Mouse (Mus musculus) MEL (cell line): ENCODE measurements around the gene Fscn1. TPM values are rescaled to one million over a fixed set of nuclear protein-coding genes. Genes with fewer than 3 reads are reported as not detected.
A peak's percentile ranks its signal among the peaks of the same experiment; 100 is the strongest.

Experiments
- DNase-seq: peaks from one replicate; pipeline ENCODE4 v3.0.0; 2011; ENCODE audit warnings: low read depth, low spot score
- H3K27ac ChIP-seq: 2 replicates; pipeline ENCODE4 v1.5.1; 2012; ENCODE audit warnings: low read depth, mild to moderate bottlenecking, control low read depth, low read length, moderate library complexity; ENCODE audit not compliant: control insufficient read depth
- H3K27me3 ChIP-seq, 2 experiments: fragments of 150-350 bp in 1 of 2; sonication (generic) in 1 of 2; 2 replicates each; pipeline ENCODE4 v1.6.1; 2012; ENCODE audit warnings: low read length in 2 of 2, mild to moderate bottlenecking in 2 of 2, improper control_type of control experiment in 1 of 2, moderate library complexity in 1 of 2; ENCODE audit not compliant: insufficient read depth in 2 of 2, control insufficient read depth in 1 of 2
- H3K36me3 ChIP-seq, 2 experiments: 2 replicates each; pipeline ENCODE4 v1.6.1; 2012 to 2014; ENCODE audit warnings: low read length in 2 of 2, improper control_type of control experiment in 1 of 2, inconsistent platforms in 1 of 2, mild to moderate bottlenecking in 1 of 2; ENCODE audit not compliant: insufficient read depth in 2 of 2, control insufficient read depth in 1 of 2
- H3K4me1 ChIP-seq, 2 experiments: fragments of 150-350 bp in 1 of 2; sonication (generic) in 1 of 2; 2 replicates each; pipeline ENCODE4 v1.6.1; 2012; ENCODE audit warnings: low read length in 2 of 2, improper control_type of control experiment in 1 of 2, mild to moderate bottlenecking in 1 of 2; ENCODE audit not compliant: insufficient read depth in 2 of 2, control insufficient read depth in 1 of 2
- H3K4me3 ChIP-seq, 2 experiments: fragments of 150-350 bp in 1 of 2; sonication (generic) in 1 of 2; 2 replicates each; pipeline ENCODE4 v1.5.1; 2012; ENCODE audit warnings: low read depth in 2 of 2, low read length in 2 of 2, mild to moderate bottlenecking in 2 of 2, moderate library complexity in 2 of 2, control low read depth in 1 of 2, improper control_type of control experiment in 1 of 2; ENCODE audit not compliant: control insufficient read depth in 1 of 2, insufficient read depth in 1 of 2
- H3K79me2 ChIP-seq: 2 replicates; pipeline ENCODE4 v1.6.1; 2012; ENCODE audit warnings: mild to moderate bottlenecking, low read length, moderate library complexity; ENCODE audit not compliant: control insufficient read depth, poor library complexity, insufficient read depth
- H3K9ac ChIP-seq: 2 replicates; pipeline ENCODE4 v1.6.1; 2012; ENCODE audit warnings: low read depth, mild to moderate bottlenecking, control low read depth, low read length, moderate library complexity; ENCODE audit not compliant: control insufficient read depth, poor library complexity, severe bottlenecking
- H3K9me3 ChIP-seq: fragments of 150-350 bp; sonication (generic); replicated peaks from 2 replicates; pipeline ENCODE4 v1.6.1; 2012; ENCODE audit warnings: mild to moderate bottlenecking, low read length, improper control_type of control experiment, moderate library complexity; ENCODE audit not compliant: insufficient read depth
- BHLHE40 ChIP-seq: IDR thresholded peaks from 2 replicates; pipeline ENCODE4 v1.6.1; 2012; ENCODE audit warnings: low read depth, mild to moderate bottlenecking, inconsistent platforms, low read length, improper control_type of control experiment, borderline replicate concordance
- CHD1 ChIP-seq: IDR thresholded peaks from 2 replicates; pipeline ENCODE4 v1.6.1; 2012; ENCODE audit warnings: low read depth, mild to moderate bottlenecking, inconsistent platforms, low read length, improper control_type of control experiment
- E2F4 ChIP-seq: IDR thresholded peaks from 2 replicates; pipeline ENCODE4 v1.6.1; 2011; ENCODE audit warnings: low read depth, low read length, improper control_type of control experiment, borderline replicate concordance
- ELF1 ChIP-seq: IDR thresholded peaks from 2 replicates; pipeline ENCODE4 v1.6.1; 2014; ENCODE audit warnings: low read depth, mild to moderate bottlenecking, inconsistent platforms, low read length, improper control_type of control experiment, moderate library complexity
- EP300 ChIP-seq, 2 experiments: IDR thresholded peaks; 2 replicates each; pipeline ENCODE4 v1.6.1; 2011; ENCODE audit warnings: improper control_type of control experiment in 2 of 2, low read length in 2 of 2, low read depth in 1 of 2, mild to moderate bottlenecking in 1 of 2
- ETS1 ChIP-seq: IDR thresholded peaks from 2 replicates; pipeline ENCODE4 v1.6.1; 2012; ENCODE audit warnings: low read depth, mild to moderate bottlenecking, inconsistent platforms, low read length, improper control_type of control experiment, moderate library complexity
- GABPA ChIP-seq: IDR thresholded peaks from 2 replicates; pipeline ENCODE4 v1.6.1; 2012; ENCODE audit warnings: low read depth, mild to moderate bottlenecking, inconsistent platforms, low read length, improper control_type of control experiment, moderate library complexity
- GATA1 ChIP-seq: IDR thresholded peaks from 2 replicates; pipeline ENCODE4 v1.6.1; 2011; ENCODE audit warnings: low read depth, low read length, improper control_type of control experiment
- JUND ChIP-seq: IDR thresholded peaks from 2 replicates; pipeline ENCODE4 v1.6.1; 2011; ENCODE audit warnings: low read depth, mild to moderate bottlenecking, improper control_type of control experiment, low read length
- KAT2A ChIP-seq: conservative IDR thresholded peaks from 2 replicates; pipeline ENCODE4 v1.6.1; 2012; ENCODE audit warnings: low read depth, low read length, improper control_type of control experiment, inconsistent platforms
- MAX ChIP-seq: IDR thresholded peaks from 2 replicates; pipeline ENCODE4 v1.6.1; 2011; ENCODE audit warnings: low read length, improper control_type of control experiment
- MAZ ChIP-seq: IDR thresholded peaks from 2 replicates; pipeline ENCODE4 v1.6.1; 2012; ENCODE audit warnings: low read depth, mild to moderate bottlenecking, inconsistent platforms, low read length, improper control_type of control experiment
- MXI1 ChIP-seq: IDR thresholded peaks from 2 replicates; pipeline ENCODE4 v1.6.1; 2011; ENCODE audit warnings: mild to moderate bottlenecking, low read depth, low read length, improper control_type of control experiment
- MYB ChIP-seq: IDR thresholded peaks from 2 replicates; pipeline ENCODE4 v1.6.1; 2011; ENCODE audit warnings: mild to moderate bottlenecking, low read depth, low read length, improper control_type of control experiment
- MYC ChIP-seq: IDR thresholded peaks from 2 replicates; pipeline ENCODE4 v1.6.1; 2011; ENCODE audit warnings: low read depth, mild to moderate bottlenecking, low read length, improper control_type of control experiment, moderate library complexity
- NELFE ChIP-seq: IDR thresholded peaks from 2 replicates; pipeline ENCODE4 v1.6.1; 2011; ENCODE audit warnings: low read depth, low read length, improper control_type of control experiment
- NRF1 ChIP-seq: IDR thresholded peaks from 2 replicates; pipeline ENCODE4 v1.6.1; 2014; ENCODE audit warnings: low read depth, mild to moderate bottlenecking, inconsistent platforms, low read length, improper control_type of control experiment, moderate library complexity; ENCODE audit not compliant: poor library complexity, insufficient read depth, severe bottlenecking
- POLR2AphosphoS2 ChIP-seq: IDR thresholded peaks from 2 replicates; pipeline ENCODE4 v1.6.1; 2011; ENCODE audit warnings: low read length, improper control_type of control experiment
- SIN3A ChIP-seq: IDR thresholded peaks from 2 replicates; pipeline ENCODE4 v1.6.1; 2012; ENCODE audit warnings: low read length, improper control_type of control experiment, inconsistent platforms
- TAL1 ChIP-seq: IDR thresholded peaks from 2 replicates; pipeline ENCODE4 v1.6.1; 2012; ENCODE audit warnings: mild to moderate bottlenecking, inconsistent platforms, low read length, moderate library complexity, mixed read lengths
- TBP ChIP-seq: IDR thresholded peaks from 2 replicates; pipeline ENCODE4 v1.8.0; 2011; ENCODE audit warnings: low read depth, low read length, improper control_type of control experiment
- TCF12 ChIP-seq: IDR thresholded peaks from 2 replicates; pipeline ENCODE4 v1.6.1; 2014; ENCODE audit warnings: low read depth, mild to moderate bottlenecking, inconsistent platforms, low read length, improper control_type of control experiment, moderate library complexity
- UBTF ChIP-seq: IDR thresholded peaks from 2 replicates; pipeline ENCODE4 v1.6.1; 2012; ENCODE audit warnings: low read depth, mild to moderate bottlenecking, inconsistent platforms, low read length, improper control_type of control experiment, moderate library complexity, borderline replicate concordance; ENCODE audit not compliant: insufficient read depth
- USF2 ChIP-seq, 2 experiments: IDR thresholded peaks; 2 replicates each; pipeline ENCODE4 v1.6.1; 2011 to 2012; ENCODE audit warnings: improper control_type of control experiment in 2 of 2, low read length in 2 of 2, borderline replicate concordance in 1 of 2, inconsistent platforms in 1 of 2, low read depth in 1 of 2, mild to moderate bottlenecking in 1 of 2; ENCODE audit not compliant: insufficient read depth in 1 of 2
- ZC3H11A ChIP-seq: IDR thresholded peaks from 2 replicates; pipeline ENCODE4 v1.6.1; 2012; ENCODE audit warnings: low read depth, mild to moderate bottlenecking, inconsistent platforms, low read length, improper control_type of control experiment
- ZKSCAN1 ChIP-seq: IDR thresholded peaks from 2 replicates; pipeline ENCODE4 v1.6.1; 2012; ENCODE audit warnings: low read depth, mild to moderate bottlenecking, inconsistent platforms, low read length, improper control_type of control experiment, moderate library complexity
- ZNF384 ChIP-seq: IDR thresholded peaks from 2 replicates; pipeline ENCODE4 v1.6.1; 2012; ENCODE audit warnings: low read depth, mild to moderate bottlenecking, inconsistent platforms, low read length, improper control_type of control experiment
- polyA plus RNA-seq, 2 experiments: library from polyadenylated mRNA; stranded (reverse) in 1 of 2; unstranded in 1 of 2; fragments of >175 nt in 1 of 2; fragments of >200 nt in 1 of 2; gene quantifications; 2 replicates each; pipeline versions ENCODE4 v1.2.1 to v1.2.4; 2012; ENCODE audit warnings: low replicate concordance in 2 of 2, low read depth in 1 of 2; ENCODE audit not compliant: insufficient read length in 2 of 2, insufficient read depth in 1 of 2, missing spikeins in 1 of 2
- total RNA-seq: library from RNA; depleted of rRNA; stranded (reverse); fragments of 300-350 nt; gene quantifications from 2 replicates; pipeline ENCODE4 v1.2.3, GENCODE M21; 2012

Fscn1 gene
- total and polyA plus RNA-seq, 3 experiments, result not detected

DNA sequence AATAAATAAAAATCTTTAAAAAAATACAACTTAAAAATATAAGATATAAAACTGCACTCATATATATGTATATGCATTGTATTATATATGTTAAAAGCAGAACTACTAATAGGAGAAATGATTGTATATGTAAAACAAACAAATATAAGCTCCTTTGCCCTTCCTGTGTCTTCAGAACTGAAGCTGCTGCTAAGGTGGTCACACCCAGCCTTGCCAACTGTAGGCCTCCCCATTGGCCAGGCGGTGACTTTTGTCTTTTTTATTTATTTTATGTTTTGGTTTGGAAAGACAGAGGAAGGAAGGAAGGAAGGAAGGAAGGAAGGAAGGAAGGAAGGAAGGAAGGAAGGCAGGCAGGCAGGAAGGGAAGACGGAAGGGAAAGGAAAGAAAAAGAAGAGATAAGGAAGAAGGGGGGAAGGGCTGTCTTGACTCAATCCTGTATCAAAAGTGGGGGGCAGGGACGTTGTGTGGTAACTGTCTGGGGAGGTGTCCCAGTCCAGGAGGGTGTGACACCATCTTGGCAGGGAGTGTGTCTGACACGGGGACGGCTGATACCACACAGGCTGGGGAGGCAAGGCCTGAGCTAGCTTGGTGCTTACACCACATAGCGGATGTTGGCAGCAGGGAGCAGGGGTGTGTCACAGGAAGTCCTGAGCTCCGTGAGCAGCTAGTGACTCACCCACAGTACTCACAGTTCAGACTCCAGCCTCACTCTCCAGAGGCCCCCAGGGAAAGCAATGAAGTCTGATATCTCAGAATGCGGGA, 39.7 kb upstream of the Fscn1 start (continued):
- TF ChIP-seq TCF12 (peak; percentile 57), MAZ (peak; percentile 97), MYB (peak; percentile 73), ZNF384 (peak; percentile 44; the same call in 1 of the 2 replicates)

DNA sequence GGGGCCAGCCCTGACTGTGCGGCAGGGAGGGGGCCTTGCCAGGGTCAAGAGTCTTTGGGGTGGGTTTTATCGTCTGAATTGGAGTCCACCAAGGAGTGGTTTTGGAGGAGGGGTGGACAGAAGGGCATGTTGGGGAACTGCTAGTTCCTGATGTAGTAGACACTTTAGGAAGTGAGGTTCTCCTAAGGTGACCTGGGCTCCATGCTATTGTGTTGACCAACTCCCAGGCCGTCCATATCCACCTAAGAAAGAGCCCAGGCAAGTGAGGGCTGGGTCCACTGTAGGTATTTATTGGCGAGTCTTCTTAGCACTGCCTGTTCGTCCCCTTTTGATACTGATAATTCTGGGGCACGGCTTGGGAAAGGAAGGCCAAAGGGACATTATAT, 39.1 kb upstream of the Fscn1 start:
- no peaks in the 10 kb centered on the region; the same call in 1 of the 2 replicates for H3K79me2 ChIP-seq
- DNase-seq, result no peak
- H3K9me3 ChIP-seq, result no peaks in the 10 kb centered on the region
- H3K9ac ChIP-seq, result peak overlapping the region; percentile 48
- TF ChIP-seq USF2 (IDR thresholded peaks at IDR 0.05; ENCODE audit: borderline replicate concordance in 1 of 2, insufficient read depth in 1 of 2, low read depth in 1 of 2, low read length in 2 of 2) (no peak), ZKSCAN1 (no peak), POLR2AphosphoS2 (no peak), UBTF (no peak), EP300 (IDR thresholded peaks at IDR 0.05; ENCODE audit: low read depth in 1 of 2, low read length in 2 of 2) (no peak), ELF1 (no peak)
- TF ChIP-seq, all 39 proteins: peak for 0
- H3K27ac ChIP-seq, result peak overlapping the region; percentile 94
- peak overlapping the region; percentile 6 to 30 for H3K4me3 ChIP-seq
- peaks cover 0 to 32% of the 10 kb centered on the region in 2 experiments; a peak in 2 of 4 replicates for H3K36me3 ChIP-seq
- H3K4me1 ChIP-seq, result peaks cover 24 to 36% of the 10 kb centered on the region in 2 experiments
- no peaks in the 10 kb centered on the region for H3K27me3 ChIP-seq

DNA sequence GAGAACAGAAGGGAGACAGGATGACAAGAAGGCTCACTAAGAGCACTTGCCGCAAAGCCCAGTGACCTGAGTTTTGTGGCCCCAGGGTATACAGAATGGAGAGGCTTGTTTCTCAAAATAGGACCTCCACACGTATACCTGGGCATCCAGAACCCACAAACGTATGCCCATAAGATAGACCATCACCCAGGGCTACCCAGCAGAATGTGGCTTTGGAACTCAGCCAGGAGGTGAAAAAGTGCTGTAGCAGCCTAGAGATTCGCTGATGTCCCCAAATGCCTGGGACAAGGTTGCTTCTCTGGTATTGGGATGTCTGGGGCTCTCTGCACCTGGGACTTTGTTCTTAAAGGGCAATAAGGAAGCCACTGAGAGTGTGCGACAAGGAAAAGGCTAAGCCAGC, 37.9 kb upstream of the Fscn1 start:
- Histone ChIP-seq H3K27me3 (no peaks in the 10 kb centered on the region), H3K9me3 (no peaks in the 10 kb centered on the region), H3K4me1 (peaks cover 24 to 45% of the 10 kb centered on the region in 2 experiments), H3K27ac (peak overlapping the region; percentile 94), H3K4me3 (no peak overlapping the region), H3K79me2 (no peaks in the 10 kb centered on the region; the same call in 1 of the 2 replicates), H3K9ac (no peak overlapping the region; the same call in none of the 2 replicates), H3K36me3 (peaks cover 0 to 36% of the 10 kb centered on the region in 2 experiments; a peak in 2 of 4 replicates)
- DNase-seq, result peak; percentile 60
- TF ChIP-seq GATA1 (no peak), JUND (no peak), POLR2AphosphoS2 (no peak), GABPA (no peak), MYB (no peak), ZKSCAN1 (no peak), MXI1 (no peak), SIN3A (peak; percentile 38; the same call in 1 of the 2 replicates), ETS1 (peak; percentile 61), ZC3H11A (no peak), KAT2A (no peak), EP300 (IDR thresholded peaks at IDR 0.05; ENCODE audit: low read depth in 1 of 2, low read length in 2 of 2) (peak; percentile 35 to 54), CHD1 (no peak), TCF12 (no peak), MAX (no peak), ELF1 (no peak), TAL1 (no peak), ZNF384 (no peak), NELFE (no peak), TBP (no peak), MAZ (no peak), MYC (no peak), E2F4 (no peak), NRF1 (no peak), BHLHE40 (no peak)
